Mouse (Mus musculus): ENCODE data around the gene Agrp. TPM values are rescaled to one million over a fixed set of nuclear protein-coding genes. Genes with fewer than 3 reads are reported as not detected.
"Not testable (repeated sequence)": the region's sequence is repeated elsewhere in the genome, so short reads cannot be mapped to it uniquely, and the experiment has no call there.

Gene Agrp
- polyA plus RNA-seq, 1 experiment from 2014 or later = 0.75 TPM

GRCm38 (mm10) chr8:105574741-105575140, 62.5 kb downstream of the Agrp start:
- TF ChIP-seq EP300 (IDR thresholded peaks at IDR 0.05) = no peak
- TF ChIP-seq CTCF (IDR thresholded peaks at IDR 0.05) = no peak
- Histone ChIP-seq H3K4me3 (ENCODE audit: low read depth, low read length) (no peak overlapping the region), H3K27me3 (replicated peaks; ENCODE audit: insufficient read depth, low read length) (no peaks in the 10 kb centered on the region), H3K36me3 (ENCODE audit: insufficient read depth, low read length) (no peaks in the 10 kb centered on the region; the same call in 1 of the 2 replicates), H3K4me1 (ENCODE audit: insufficient read depth, low read depth, low read length) (no peaks in the 10 kb centered on the region), H3K4me2 (replicated peaks; ENCODE audit: low read depth, low read length) (no peak overlapping the region), H3K27ac (ENCODE audit: low read length) (no peak overlapping the region), H3K9me3 (ENCODE audit: low read length) (no peaks in the 10 kb centered on the region), H3K9ac (replicated peaks; ENCODE audit: low read depth) (no peak overlapping the region)
- DNase-seq (ENCODE audit: low spot score) = no peak
- WGBS = 43% methylated on average over 6 of the region's 6 CpGs
- no peak for ATAC-seq

DNA sequence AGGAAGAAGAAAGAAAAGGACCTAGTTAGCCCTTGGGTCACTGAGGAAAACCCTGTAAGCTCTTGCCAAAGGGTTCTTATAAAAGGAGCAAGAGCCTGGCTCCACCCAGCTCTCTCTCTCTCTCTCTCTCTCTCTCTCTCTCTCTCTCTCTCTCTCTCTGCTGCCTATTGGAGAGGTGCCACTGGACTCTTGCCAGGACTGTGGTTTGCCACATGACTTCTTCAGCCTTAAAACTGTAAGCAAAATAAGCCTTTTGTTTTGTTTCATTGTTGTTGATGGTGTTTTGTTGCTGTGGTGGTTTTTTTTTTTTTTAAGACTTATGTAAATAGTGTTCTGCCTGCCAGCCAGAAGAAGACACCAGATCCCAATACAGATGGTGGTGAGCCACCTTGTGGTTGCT, 63.8 kb downstream of the Agrp start:
- DNase-seq (ENCODE audit: low spot score) = peak; percentile 58

GRCm38 (mm10) chr8:105571810-105572209, 65.4 kb downstream of the Agrp start:
- H3K9ac ChIP-seq (replicated peaks; ENCODE audit: low read depth) = no peak overlapping the region
- no peak overlapping the region for H3K4me2 ChIP-seq (replicated peaks; ENCODE audit: low read depth, low read length)
- DNase-seq (ENCODE audit: low spot score) (no peak), ATAC-seq (no peak)
- H3K4me3 ChIP-seq (ENCODE audit: low read depth, low read length) = no peak overlapping the region
- peaks cover 3% of the 10 kb centered on the region; the same call in 1 of the 2 replicates for H3K4me1 ChIP-seq (ENCODE audit: insufficient read depth, low read depth, low read length)
- TF ChIP-seq EP300 (IDR thresholded peaks at IDR 0.05) (no peak), CTCF (IDR thresholded peaks at IDR 0.05) (no peak)
- no peaks in the 10 kb centered on the region; the same call in 1 of the 2 replicates for H3K36me3 ChIP-seq (ENCODE audit: insufficient read depth, low read length)
- 76% methylated on average over 9 of the region's 9 CpGs for WGBS
- H3K9me3 ChIP-seq (ENCODE audit: low read length) = no peaks in the 10 kb centered on the region
- no peak overlapping the region for H3K27ac ChIP-seq (ENCODE audit: low read length)
- no peaks in the 10 kb centered on the region for H3K27me3 ChIP-seq (replicated peaks; ENCODE audit: insufficient read depth, low read length)

More for the DNA sequence above, 63.8 kb downstream of the Agrp start:
- H3K9me3 ChIP-seq (ENCODE audit: low read length) = no peaks in the 10 kb centered on the region
- no peaks in the 10 kb centered on the region for H3K27me3 ChIP-seq (replicated peaks; ENCODE audit: insufficient read depth, low read length)
- no peaks in the 10 kb centered on the region; the same call in 1 of the 2 replicates for H3K36me3 ChIP-seq (ENCODE audit: insufficient read depth, low read length)
- H3K4me2 ChIP-seq (replicated peaks; ENCODE audit: low read depth, low read length) = no peak overlapping the region
- H3K4me3 ChIP-seq (ENCODE audit: low read depth, low read length) = no peak overlapping the region
- no peak for ATAC-seq
- H3K27ac ChIP-seq (ENCODE audit: low read length) = no peak overlapping the region
- H3K4me1 ChIP-seq (ENCODE audit: insufficient read depth, low read depth, low read length) = no peaks in the 10 kb centered on the region
- TF ChIP-seq CTCF (IDR thresholded peaks at IDR 0.05) (no peak), EP300 (IDR thresholded peaks at IDR 0.05) (no peak)
- H3K9ac ChIP-seq (replicated peaks; ENCODE audit: low read depth) = no peak overlapping the region

DNA sequence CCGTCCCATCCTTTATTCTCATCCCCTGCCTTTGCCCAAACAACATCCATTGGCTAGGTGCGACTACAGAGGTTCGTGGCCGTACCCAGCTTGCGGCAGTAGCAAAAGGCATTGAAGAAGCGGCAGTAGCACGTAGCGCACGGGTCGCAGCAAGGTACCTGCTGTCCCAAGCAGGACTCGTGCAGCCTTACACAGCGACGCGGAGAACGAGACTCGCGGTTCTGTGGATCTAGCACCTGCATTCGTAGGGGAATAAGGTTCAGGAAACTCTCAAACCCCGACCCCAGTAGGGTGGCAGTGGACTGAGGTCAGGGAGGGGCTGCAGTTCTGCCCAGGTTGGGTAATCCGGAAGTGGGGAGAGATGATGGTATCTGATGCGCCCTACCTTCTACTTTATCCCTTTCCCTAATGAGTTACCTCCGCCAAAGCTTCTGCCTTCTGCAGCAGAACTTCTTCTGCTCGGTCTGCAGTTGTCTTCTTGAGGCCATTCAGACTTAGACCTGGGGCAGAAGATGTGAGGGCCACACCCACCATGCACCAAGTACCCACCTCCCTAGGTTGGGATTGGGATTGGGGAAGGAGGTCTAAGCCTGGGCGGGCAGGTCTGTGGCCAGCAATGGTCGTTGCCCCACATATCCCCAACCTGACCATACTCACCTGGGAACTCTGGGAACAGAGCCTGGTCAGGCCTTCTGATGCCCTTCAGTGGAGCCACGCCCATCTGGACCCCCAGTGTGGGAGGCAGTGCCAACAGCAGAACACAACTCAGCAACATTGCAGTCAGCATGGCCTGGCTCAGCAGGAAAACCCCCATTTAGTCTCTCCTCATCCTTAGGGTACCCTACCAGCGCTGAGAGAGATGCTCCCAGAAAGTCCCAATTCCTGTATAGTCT, 70.2 kb downstream of the Agrp start:
- DNase-seq (ENCODE audit: low spot score) = no peak
- ATAC-seq = no peak
- TF ChIP-seq EP300 (IDR thresholded peaks at IDR 0.05) (no peak), CTCF (IDR thresholded peaks at IDR 0.05) (no peak)

GRCm38 (mm10) chr8:105565952-105566702, 71.1 kb downstream of the Agrp start, which contains the start of gene Atp6v0d1:
Gene Atp6v0d1, minus strand, starts transcription at chr8:105566047.
- peak; percentile 100 for DNase-seq (ENCODE audit: low spot score)
- Histone ChIP-seq H3K4me3 (ENCODE audit: low read depth, low read length) (peak within 1 kb of the TSS; percentile 88), H3K27me3 (replicated peaks; ENCODE audit: insufficient read depth, low read length) (no peaks in the 10 kb centered on the region), H3K4me1 (ENCODE audit: insufficient read depth, low read depth, low read length) (peaks cover 16% of the 10 kb centered on the region; the same call in 1 of the 2 replicates), H3K9ac (replicated peaks; ENCODE audit: low read depth) (peak within 1 kb of the TSS; percentile 87), H3K4me2 (replicated peaks; ENCODE audit: low read depth, low read length) (peak within 1 kb of the TSS; percentile 83), H3K27ac (ENCODE audit: low read length) (peak within 1 kb of the TSS; percentile 95), H3K36me3 (ENCODE audit: insufficient read depth, low read length) (no peaks in the 10 kb centered on the region; the same call in 1 of the 2 replicates), H3K9me3 (ENCODE audit: low read length) (no peaks in the 10 kb centered on the region)
- 2% methylated on average over 51 of the region's 53 CpGs for WGBS
- TF ChIP-seq CTCF (IDR thresholded peaks at IDR 0.05) = peak; percentile 93
- TF ChIP-seq EP300 (IDR thresholded peaks at IDR 0.05) = no peak
- ATAC-seq = peak; percentile 98

More for the DNA sequence above, 70.2 kb downstream of the Agrp start:
- H3K4me3 ChIP-seq (ENCODE audit: low read depth, low read length) = peak overlapping the region; percentile 88
- H3K9ac ChIP-seq (replicated peaks; ENCODE audit: low read depth) = peak overlapping the region; percentile 43
- no peaks in the 10 kb centered on the region; the same call in 1 of the 2 replicates for H3K36me3 ChIP-seq (ENCODE audit: insufficient read depth, low read length)
- H3K27me3 ChIP-seq (replicated peaks; ENCODE audit: insufficient read depth, low read length) = no peaks in the 10 kb centered on the region
- peaks cover 16% of the 10 kb centered on the region; the same call in 1 of the 2 replicates for H3K4me1 ChIP-seq (ENCODE audit: insufficient read depth, low read depth, low read length)
- H3K4me2 ChIP-seq (replicated peaks; ENCODE audit: low read depth, low read length) = peak overlapping the region; percentile 83
- H3K9me3 ChIP-seq (ENCODE audit: low read length) = no peaks in the 10 kb centered on the region
- WGBS = 25% methylated on average over 27 of the region's 27 CpGs
- H3K27ac ChIP-seq (ENCODE audit: low read length) = no peak overlapping the region; the same call in 1 of the 2 replicates

DNA sequence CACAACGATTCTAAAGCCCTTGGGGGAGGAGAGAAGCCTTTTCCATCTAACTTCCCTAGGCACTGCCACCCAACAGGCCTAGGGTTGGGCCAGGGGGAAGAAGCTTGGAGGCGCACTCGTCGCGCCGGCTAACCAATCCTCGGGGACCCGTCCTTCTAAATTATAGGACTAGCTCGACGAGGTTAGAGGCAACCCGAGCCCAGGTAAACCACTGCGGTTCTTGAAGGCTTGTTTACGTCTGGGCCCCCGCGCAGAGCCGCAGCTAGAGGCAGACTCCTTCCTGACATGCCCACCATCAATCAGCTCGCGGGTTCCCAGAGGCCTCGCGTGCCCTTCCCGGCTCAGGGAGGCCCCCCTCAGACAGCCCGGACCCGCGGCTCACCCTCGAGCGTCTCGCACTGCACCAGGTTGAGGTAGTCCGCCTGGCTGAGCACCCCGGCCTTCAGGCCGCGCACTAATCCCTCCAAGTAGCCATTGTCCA, 71.8 kb downstream of the Agrp start:
- H3K36me3 ChIP-seq (ENCODE audit: insufficient read depth, low read length) = no peaks in the 10 kb centered on the region; the same call in 1 of the 2 replicates
- no peaks in the 10 kb centered on the region for H3K27me3 ChIP-seq (replicated peaks; ENCODE audit: insufficient read depth, low read length)
- H3K27ac ChIP-seq (ENCODE audit: low read length) = peak overlapping the region; percentile 95
- DNase-seq (ENCODE audit: low spot score) = peak; percentile 50
- WGBS = under 1% methylated on average over 31 of the region's 31 CpGs
- H3K9me3 ChIP-seq (ENCODE audit: low read length) = no peaks in the 10 kb centered on the region
- no peak for TF ChIP-seq EP300 (IDR thresholded peaks at IDR 0.05)
- peak; percentile 24; the same call in 1 of the 2 replicates for TF ChIP-seq CTCF (IDR thresholded peaks at IDR 0.05)
- H3K9ac ChIP-seq (replicated peaks; ENCODE audit: low read depth) = peak overlapping the region; percentile 87
- H3K4me3 ChIP-seq (ENCODE audit: low read depth, low read length) = peak overlapping the region; percentile 88
- ATAC-seq = peak; percentile 59
- H3K4me1 ChIP-seq (ENCODE audit: insufficient read depth, low read depth, low read length) = peaks cover 16% of the 10 kb centered on the region; the same call in 1 of the 2 replicates
- peak overlapping the region; percentile 83 for H3K4me2 ChIP-seq (replicated peaks; ENCODE audit: low read depth, low read length)

DNA sequence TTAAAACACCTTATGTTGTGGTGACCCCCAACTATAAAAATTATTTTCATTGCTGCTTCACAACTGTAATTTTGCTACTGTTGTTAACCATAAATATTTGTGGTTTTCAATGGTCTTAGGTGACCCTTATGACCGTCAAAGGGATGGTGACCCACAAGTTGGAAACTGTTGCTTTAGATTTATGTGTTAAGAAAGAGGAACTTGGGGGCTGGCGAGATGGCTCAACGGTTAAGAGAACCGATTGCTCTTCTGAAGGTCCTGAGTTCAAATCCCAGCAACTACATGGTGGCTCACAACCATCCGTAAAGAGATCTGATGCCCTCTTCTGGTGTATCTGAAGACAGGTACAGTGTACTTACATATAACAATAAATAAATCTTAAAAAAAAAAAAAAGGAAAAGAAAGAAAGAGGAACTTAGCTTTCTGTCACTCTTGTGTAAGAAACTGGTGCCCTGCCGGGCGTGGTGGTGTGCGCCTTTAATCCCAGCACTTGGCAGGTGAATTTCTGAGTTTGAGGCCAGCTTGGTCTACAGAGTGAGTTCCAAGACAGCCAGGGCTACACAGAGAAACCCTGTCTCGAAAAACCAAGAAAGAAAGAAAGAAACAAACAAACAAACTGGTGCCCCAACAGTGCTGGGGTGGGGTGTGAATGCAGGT, 72.5 kb downstream of the Agrp start:
- Histone ChIP-seq H3K4me2 (replicated peaks; ENCODE audit: low read depth, low read length) (peak overlapping the region; percentile 83), H3K27ac (ENCODE audit: low read length) (peak overlapping the region; percentile 95; the same call in 1 of the 2 replicates), H3K4me1 (ENCODE audit: insufficient read depth, low read depth, low read length) (peaks cover 16% of the 10 kb centered on the region; the same call in 1 of the 2 replicates), H3K9ac (replicated peaks; ENCODE audit: low read depth) (peak overlapping the region; percentile 87), H3K4me3 (ENCODE audit: low read depth, low read length) (peak overlapping the region; percentile 88)
- not testable (repeated sequence) for H3K9me3 ChIP-seq (ENCODE audit: low read length); H3K36me3 ChIP-seq (ENCODE audit: insufficient read depth, low read length); DNase-seq (ENCODE audit: low spot score); ATAC-seq; H3K27me3 ChIP-seq (replicated peaks; ENCODE audit: insufficient read depth, low read length)
- WGBS = 78% methylated on average over 9 of the region's 9 CpGs
